Mouse (Mus musculus): ENCODE results near the gene Ykt6. TPM values are rescaled to one million over a fixed set of nuclear protein-coding genes. Genes with fewer than 3 reads are reported as not detected.

Ykt6 gene
- polyA plus RNA-seq, 1 experiment from 2014 or later: 19.3 TPM

- no peaks in the 10 kb centered on the region for H3K27me3 ChIP-seq (ENCODE audit: control insufficient read depth, insufficient read depth, low read length)
- H3K4me3 ChIP-seq (ENCODE audit: low read depth, low read length): no peak overlapping the region
- 46% methylated on average over 2 of the region's 2 CpGs for WGBS (ENCODE audit: insufficient replicate concordance)
- H3K9ac ChIP-seq (ENCODE audit: low read depth, low read length): no peak overlapping the region
- no peak overlapping the region for H3K4me2 ChIP-seq
- no peak overlapping the region for H3K27ac ChIP-seq (ENCODE audit: low read depth, low read length)
- H3K4me1 ChIP-seq (ENCODE audit: control insufficient read depth, insufficient read depth, low read length): no peaks in the 10 kb centered on the region
- no peaks in the 10 kb centered on the region; the same call in 1 of the 2 replicates for H3K9me3 ChIP-seq (replicated peaks; ENCODE audit: control insufficient read depth, low read length)
- no peaks in the 10 kb centered on the region for H3K36me3 ChIP-seq (ENCODE audit: control insufficient read depth, insufficient read depth, low read length)
- no peak for ATAC-seq (replicated peaks; ENCODE audit: insufficient number of reproducible peaks, low FRiP score, low TSS enrichment)
Observed at GRCm38 (mm10) chr11:6013359-6013758, 57.9 kb downstream of the Ykt6 start.

GRCm38 (mm10) chr11:6015011-6015431 is 59.5 kb downstream of the Ykt6 start:
- Histone ChIP-seq H3K4me3 (ENCODE audit: low read depth, low read length) (no peak overlapping the region), H3K9ac (ENCODE audit: low read depth, low read length) (no peak overlapping the region), H3K36me3 (ENCODE audit: control insufficient read depth, insufficient read depth, low read length) (no peaks in the 10 kb centered on the region), H3K4me2 (no peak overlapping the region), H3K4me1 (ENCODE audit: control insufficient read depth, insufficient read depth, low read length) (no peaks in the 10 kb centered on the region), H3K9me3 (replicated peaks; ENCODE audit: control insufficient read depth, low read length) (no peaks in the 10 kb centered on the region; the same call in 1 of the 2 replicates), H3K27me3 (ENCODE audit: control insufficient read depth, insufficient read depth, low read length) (no peaks in the 10 kb centered on the region), H3K27ac (ENCODE audit: low read depth, low read length) (no peak overlapping the region)
- ATAC-seq (replicated peaks; ENCODE audit: insufficient number of reproducible peaks, low FRiP score, low TSS enrichment): no peak
- 73% methylated on average over 6 of the region's 6 CpGs for WGBS (ENCODE audit: insufficient replicate concordance)

GRCm38 (mm10) chr11:6016368-6016767 is 60.9 kb downstream of the Ykt6 start:
- H3K27ac ChIP-seq (ENCODE audit: low read depth, low read length): no peak overlapping the region
- H3K4me1 ChIP-seq (ENCODE audit: control insufficient read depth, insufficient read depth, low read length): no peaks in the 10 kb centered on the region
- H3K4me3 ChIP-seq (ENCODE audit: low read depth, low read length): no peak overlapping the region
- no peaks in the 10 kb centered on the region for H3K36me3 ChIP-seq (ENCODE audit: control insufficient read depth, insufficient read depth, low read length)
- H3K4me2 ChIP-seq: no peak overlapping the region
- ATAC-seq (replicated peaks; ENCODE audit: insufficient number of reproducible peaks, low FRiP score, low TSS enrichment): no peak
- H3K9ac ChIP-seq (ENCODE audit: low read depth, low read length): no peak overlapping the region
- H3K9me3 ChIP-seq (replicated peaks; ENCODE audit: control insufficient read depth, low read length): no peaks in the 10 kb centered on the region; the same call in 1 of the 2 replicates
- 0% methylated on average over 2 of the region's 3 CpGs for WGBS (ENCODE audit: insufficient replicate concordance)
- H3K27me3 ChIP-seq (ENCODE audit: control insufficient read depth, insufficient read depth, low read length): no peaks in the 10 kb centered on the region

DNA sequence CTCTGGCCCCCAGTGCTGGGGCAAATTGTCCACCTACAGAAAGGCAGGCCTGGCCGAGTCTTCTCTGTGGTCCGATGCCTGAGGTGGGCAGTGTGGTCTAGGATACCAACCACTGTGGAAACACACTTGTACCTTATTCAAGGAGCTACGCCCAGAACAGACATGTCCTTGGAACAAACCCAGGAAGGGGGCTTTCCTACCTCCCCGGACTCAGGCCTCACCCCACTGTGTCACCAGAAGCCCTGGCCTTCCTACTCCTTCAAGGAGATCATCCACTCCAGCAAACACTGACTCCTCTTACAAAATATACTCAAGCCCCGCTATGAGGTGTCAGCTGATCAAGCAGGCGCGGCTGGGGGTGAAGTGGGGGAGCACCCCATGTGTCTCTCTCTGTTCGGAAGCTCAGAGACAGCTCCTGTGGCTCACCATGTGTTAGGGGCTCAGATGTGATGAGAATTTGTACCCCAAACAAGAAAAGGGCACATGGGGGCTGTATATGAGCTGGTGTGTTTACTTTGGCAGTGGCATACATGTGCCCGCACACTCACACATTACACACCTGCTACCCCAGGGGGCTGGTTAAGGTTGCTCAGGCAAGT is 61.4 kb downstream of the Ykt6 start:
- Histone ChIP-seq H3K36me3 (ENCODE audit: control insufficient read depth, insufficient read depth, low read length) (no peaks in the 10 kb centered on the region), H3K27ac (ENCODE audit: low read depth, low read length) (no peak overlapping the region), H3K4me3 (ENCODE audit: low read depth, low read length) (no peak overlapping the region), H3K4me2 (no peak overlapping the region), H3K9me3 (replicated peaks; ENCODE audit: control insufficient read depth, low read length) (no peaks in the 10 kb centered on the region; the same call in 1 of the 2 replicates), H3K27me3 (ENCODE audit: control insufficient read depth, insufficient read depth, low read length) (no peaks in the 10 kb centered on the region), H3K4me1 (ENCODE audit: control insufficient read depth, insufficient read depth, low read length) (no peaks in the 10 kb centered on the region), H3K9ac (ENCODE audit: low read depth, low read length) (no peak overlapping the region)
- 64% methylated on average over 9 of the region's 9 CpGs for WGBS (ENCODE audit: insufficient replicate concordance)
- ATAC-seq (replicated peaks; ENCODE audit: insufficient number of reproducible peaks, low FRiP score, low TSS enrichment): no peak

Other genes with a start within 250 kb of the Ykt6 start
- 174 and 184 TPM in 2 replicates for gene Mrps24, start 240.0 kb upstream of the Ykt6 start, polyA plus RNA-seq (2014; fragmentation: Nextera tagmentation; extraction: Ambion mirVana)
- gene Urgcp, start 193.3 kb upstream of the Ykt6 start, polyA plus RNA-seq (2014; fragmentation: Nextera tagmentation; extraction: Ambion mirVana): 14.2 and 18.7 TPM in 2 replicates
- 88.3 and 90.3 TPM in 2 replicates for gene Dbnl, start 167.2 kb upstream of the Ykt6 start, polyA plus RNA-seq (2014; fragmentation: Nextera tagmentation; extraction: Ambion mirVana)
- 761 and 811 TPM in 2 replicates for gene Pgam2, start 152.0 kb upstream of the Ykt6 start, polyA plus RNA-seq (2014; fragmentation: Nextera tagmentation; extraction: Ambion mirVana)
- gene Polm, start 117.7 kb upstream of the Ykt6 start, polyA plus RNA-seq (2014; fragmentation: Nextera tagmentation; extraction: Ambion mirVana): 5.1 and 5.7 TPM in 2 replicates
- 21.4 and 27.7 TPM in 2 replicates for gene Aebp1, start 93.7 kb upstream of the Ykt6 start, polyA plus RNA-seq (2014; fragmentation: Nextera tagmentation; extraction: Ambion mirVana)
- 86.8 and 95.2 TPM in 2 replicates for gene Pold2, start 77.4 kb upstream of the Ykt6 start, polyA plus RNA-seq (2014; fragmentation: Nextera tagmentation; extraction: Ambion mirVana)
- gene Myl7, start 56.9 kb upstream of the Ykt6 start, polyA plus RNA-seq (2014; fragmentation: Nextera tagmentation; extraction: Ambion mirVana): 7,501 and 8,192 TPM in 2 replicates
- 2.0 and 2.6 TPM in 2 replicates for gene Gck, start 5.6 kb upstream of the Ykt6 start, polyA plus RNA-seq (2014; fragmentation: Nextera tagmentation; extraction: Ambion mirVana)
- 2.4 and 2.7 TPM in 2 replicates for gene Camk2b, start 110.7 kb downstream of the Ykt6 start, polyA plus RNA-seq (2014; fragmentation: Nextera tagmentation; extraction: Ambion mirVana)
- 0.28 and 0.84 TPM in 2 replicates for gene A730071L15Rik, start 244.3 kb downstream of the Ykt6 start, polyA plus RNA-seq (2014; fragmentation: Nextera tagmentation; extraction: Ambion mirVana)
- 28.8 and 33.7 TPM in 2 replicates for gene Nudcd3, start 244.7 kb downstream of the Ykt6 start, polyA plus RNA-seq (2014; fragmentation: Nextera tagmentation; extraction: Ambion mirVana)